8 mouse cellular contexts compared by ENCODE assay signal in the genomic region with DNA sequence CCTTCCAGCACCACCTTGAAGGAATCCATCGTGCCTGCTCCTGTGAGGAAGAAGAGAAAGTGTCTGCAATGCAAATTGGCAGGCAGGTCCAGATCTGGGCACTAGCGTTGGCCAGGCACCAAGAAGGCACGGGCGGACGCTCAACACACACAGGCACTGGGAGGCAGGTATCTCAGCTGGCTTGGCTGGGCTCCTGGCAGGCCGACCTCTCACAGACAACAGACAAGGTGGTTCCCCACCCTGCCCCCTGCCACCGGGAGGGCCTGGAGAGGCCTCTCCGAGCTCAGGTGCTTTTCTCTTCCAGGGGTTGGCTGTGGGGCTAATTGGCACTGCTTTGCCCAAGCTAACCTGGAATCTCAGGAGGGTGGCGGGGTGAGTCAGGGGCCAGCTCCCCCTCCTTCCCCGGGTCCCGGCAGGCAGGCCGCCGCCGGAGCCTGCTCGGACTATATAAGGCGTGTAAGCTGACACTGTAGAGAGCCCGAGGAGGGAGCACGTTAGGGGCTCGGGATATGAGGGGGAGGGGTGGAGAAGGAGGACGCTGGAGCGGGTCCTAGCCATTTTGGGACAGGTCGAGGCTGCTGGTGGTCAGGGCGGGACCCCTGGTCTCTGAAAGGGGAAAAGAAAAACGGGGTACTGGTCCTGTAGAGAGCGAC. TPM values are rescaled to one million over a fixed set of nuclear protein-coding genes. Genes with fewer than 3 reads are reported as not detected.
DNase-seq lines count a peak whose midpoint lies in the region; ATAC-seq and TF ChIP-seq lines count a peak whose summit lies in the region.

No protein-coding gene starts in this region.

- no peaks in the 10 kb centered on the region for H3K9me3 ChIP-seq in ES-Bruce4 (replicated peaks; ENCODE audit: control insufficient read depth, insufficient read depth, low read length, poor library complexity, severe bottlenecking)
- H3K9me3 ChIP-seq in embryonic facial prominence, embryonic 13.5 days = no peaks in the 10 kb centered on the region
- no peaks in the 10 kb centered on the region for H3K9me3 ChIP-seq in heart, embryonic 15.5 days (replicated peaks)
- H3K9me3 ChIP-seq in midbrain, embryonic 10.5 days (replicated peaks) = no peaks in the 10 kb centered on the region

- TF ChIP-seq POLR2A in ES-Bruce4 (IDR thresholded peaks at IDR 0.05; ENCODE audit: insufficient read depth, low read length) = no peak

- 1% methylated on average over 25 of the region's 25 CpGs for WGBS in embryonic facial prominence, embryonic 13.5 days
- WGBS in heart, embryonic 15.5 days = under 1% methylated on average over 25 of the region's 25 CpGs
- WGBS in midbrain, embryonic 10.5 days = 3% methylated on average over 25 of the region's 25 CpGs

- no peak for TF ChIP-seq CTCF in ES-Bruce4 (IDR thresholded peaks at IDR 0.05; ENCODE audit: low read depth, low read length)

- H3K4me2 ChIP-seq in embryonic facial prominence, embryonic 13.5 days = peak overlapping the region; percentile 92
- peak overlapping the region; percentile 90 for H3K4me2 ChIP-seq in heart, embryonic 15.5 days

- H3K36me3 ChIP-seq in ES-Bruce4 (ENCODE audit: control insufficient read depth, insufficient read depth, low read length, poor library complexity, severe bottlenecking) = no peaks in the 10 kb centered on the region
- H3K36me3 ChIP-seq in embryonic facial prominence, embryonic 13.5 days = peaks cover 23% of the 10 kb centered on the region
- peaks cover 20% of the 10 kb centered on the region for H3K36me3 ChIP-seq in heart, embryonic 15.5 days
- peaks cover 33% of the 10 kb centered on the region for H3K36me3 ChIP-seq in midbrain, embryonic 10.5 days

- H3K9ac ChIP-seq in ES-Bruce4 (ENCODE audit: low read depth, poor library complexity, severe bottlenecking) = peak overlapping the region; percentile 74
- peak overlapping the region; percentile 93 for H3K9ac ChIP-seq in embryonic facial prominence, embryonic 13.5 days
- peak overlapping the region; percentile 96 for H3K9ac ChIP-seq in heart, embryonic 15.5 days

- H3K27me3 ChIP-seq in ES-Bruce4 (ENCODE audit: control insufficient read depth, insufficient read depth, low read length, poor library complexity, severe bottlenecking) = no peaks in the 10 kb centered on the region
- H3K27me3 ChIP-seq in embryonic facial prominence, embryonic 13.5 days = no peaks in the 10 kb centered on the region
- peaks cover 22% of the 10 kb centered on the region for H3K27me3 ChIP-seq in heart, embryonic 15.5 days
- peaks cover 21% of the 10 kb centered on the region for H3K27me3 ChIP-seq in midbrain, embryonic 10.5 days (ENCODE audit: low read depth, poor library complexity, severe bottlenecking)

- peak overlapping the region; percentile 76 for H3K4me3 ChIP-seq in ES-Bruce4 (ENCODE audit: low read depth, low read length)
- peak overlapping the region; percentile 87 for H3K4me3 ChIP-seq in embryonic facial prominence, embryonic 13.5 days
- peak overlapping the region; percentile 88 for H3K4me3 ChIP-seq in heart, embryonic 15.5 days
- peak overlapping the region; percentile 84 for H3K4me3 ChIP-seq in midbrain, embryonic 10.5 days

- 0 out of 2 replicates have a peak, but pooled peaks have one; percentile 6 for TF ChIP-seq EP300 in ES-Bruce4 (IDR thresholded peaks at IDR 0.05; ENCODE audit: insufficient read depth, low read depth, low read length)

- peak; percentile 57 for ATAC-seq in embryonic facial prominence, embryonic 13.5 days (ENCODE audit: insufficient number of reproducible peaks, insufficient read depth, low FRiP score, low TSS enrichment, low read depth)
- ATAC-seq in heart, embryonic 15.5 days (replicated peaks; ENCODE audit: insufficient number of reproducible peaks, insufficient read depth, low FRiP score, low read depth) = peak; percentile 58
- no peak for ATAC-seq in megakaryocyte-erythroid progenitor cell, adult 5-6 weeks (replicated peaks; ENCODE audit: low FRiP score, low TSS enrichment, poor library complexity, severe bottlenecking)

- DNase-seq in adrenal gland, postnatal 10 days = peak; percentile 69
- peak; percentile 72 to 82 for DNase-seq in kidney, postnatal 25 days
- DNase-seq in midbrain, embryonic 10.5 days (ENCODE audit: low spot score) = peak; percentile 68
- DNase-seq in urinary bladder, postnatal 14 days (ENCODE audit: low spot score) = peak; percentile 67

- no peak overlapping the region for H3K27ac ChIP-seq in ES-Bruce4 (ENCODE audit: insufficient read depth, low read length)
- peak overlapping the region; percentile 89 for H3K27ac ChIP-seq in embryonic facial prominence, embryonic 13.5 days
- H3K27ac ChIP-seq in heart, embryonic 15.5 days = peak overlapping the region; percentile 97
- H3K27ac ChIP-seq in midbrain, embryonic 10.5 days (replicated peaks) = peak overlapping the region; percentile 95

- peaks cover 11% of the 10 kb centered on the region for H3K4me1 ChIP-seq in ES-Bruce4 (ENCODE audit: control insufficient read depth, insufficient read depth, low read length)
- H3K4me1 ChIP-seq in embryonic facial prominence, embryonic 13.5 days = peaks cover 35% of the 10 kb centered on the region
- peaks cover 53% of the 10 kb centered on the region for H3K4me1 ChIP-seq in heart, embryonic 15.5 days (replicated peaks)
- H3K4me1 ChIP-seq in midbrain, embryonic 10.5 days = peaks cover 48% of the 10 kb centered on the region

RNA-seq across cellular contexts. Expression of gene Pdlim7, which starts 1.0 kb away (rescaled TPM):
- 84.4 and 97.7 TPM in 2 replicates for polyA plus RNA-seq in ES-Bruce4 (2011; ENCODE audit: insufficient read depth, insufficient read length, low read depth, missing spikeins)
- 10 to 100 TPM; 31.6 to 39.4 TPM for total RNA-seq in adrenal gland, postnatal 10 days (2021)
- polyA plus RNA-seq in embryonic facial prominence, embryonic 13.5 days (2015; fragmentation: Nextera tagmentation; extraction: Ambion mirVana) = 105 and 119 TPM in 2 replicates
- polyA plus RNA-seq in heart, embryonic 15.5 days (2015; fragmentation: Nextera tagmentation; extraction: Ambion mirVana) = 221 and 251 TPM in 2 replicates
- polyA plus RNA-seq in midbrain, embryonic 10.5 days (2016; fragmentation: Nextera tagmentation; extraction: Ambion mirVana) = 191 and 195 TPM in 2 replicates
- 11.5 and 13.2 TPM in 2 replicates for total RNA-seq in megakaryocyte-erythroid progenitor cell, adult 5-6 weeks (2014; fragmentation: Nextera tagmentation)
- total RNA-seq in megakaryocyte-erythroid progenitor cell, adult 5-6 weeks (2017) = 3.0 and 4.3 TPM in 2 replicates

RNA-seq across cellular contexts. Expression of gene Dok3, which starts 16.6 kb away (rescaled TPM):
- 0.39 and 1.0 TPM in 2 replicates for polyA plus RNA-seq in ES-Bruce4 (2011; ENCODE audit: insufficient read depth, insufficient read length, low read depth, missing spikeins)
- total RNA-seq in adrenal gland, postnatal 10 days (2021) = 1 to 10 TPM; 5.0 to 5.1 TPM
- polyA plus RNA-seq in embryonic facial prominence, embryonic 13.5 days (2015; fragmentation: Nextera tagmentation; extraction: Ambion mirVana) = 2.3 and 2.8 TPM in 2 replicates
- 1.3 and 3.0 TPM in 2 replicates for polyA plus RNA-seq in heart, embryonic 15.5 days (2015; fragmentation: Nextera tagmentation; extraction: Ambion mirVana)
- 3.1 and 3.6 TPM in 2 replicates for polyA plus RNA-seq in midbrain, embryonic 10.5 days (2016; fragmentation: Nextera tagmentation; extraction: Ambion mirVana)
- total RNA-seq in megakaryocyte-erythroid progenitor cell, adult 5-6 weeks (2014; fragmentation: Nextera tagmentation) = 1.5 and 2.2 TPM in 2 replicates
- total RNA-seq in megakaryocyte-erythroid progenitor cell, adult 5-6 weeks (2017) = 1.8 and 2.9 TPM in 2 replicates

RNA-seq across cellular contexts. Expression of gene Ddx41, which starts 24.0 kb away (rescaled TPM):
- polyA plus RNA-seq in ES-Bruce4 (2011; ENCODE audit: insufficient read depth, insufficient read length, low read depth, missing spikeins) = 55.2 and 63.9 TPM in 2 replicates
- total RNA-seq in adrenal gland, postnatal 10 days (2021) = 10 to 100 TPM; 38.5 to 39.9 TPM
- polyA plus RNA-seq in embryonic facial prominence, embryonic 13.5 days (2015; fragmentation: Nextera tagmentation; extraction: Ambion mirVana) = 73.0 and 80.0 TPM in 2 replicates
- 23.6 and 34.7 TPM in 2 replicates for polyA plus RNA-seq in heart, embryonic 15.5 days (2015; fragmentation: Nextera tagmentation; extraction: Ambion mirVana)
- 86.3 and 92.0 TPM in 2 replicates for polyA plus RNA-seq in midbrain, embryonic 10.5 days (2016; fragmentation: Nextera tagmentation; extraction: Ambion mirVana)
- total RNA-seq in megakaryocyte-erythroid progenitor cell, adult 5-6 weeks (2014; fragmentation: Nextera tagmentation) = 55.0 and 56.4 TPM in 2 replicates
- total RNA-seq in megakaryocyte-erythroid progenitor cell, adult 5-6 weeks (2017) = 58.9 and 64.3 TPM in 2 replicates

RNA-seq across cellular contexts. Expression of gene Dbn1, which starts 24.6 kb away (rescaled TPM):
- polyA plus RNA-seq in ES-Bruce4 (2011; ENCODE audit: insufficient read depth, insufficient read length, low read depth, missing spikeins) = 43.6 and 44.3 TPM in 2 replicates
- total RNA-seq in adrenal gland, postnatal 10 days (2021) = 10 to 100 TPM; 32.1 to 41.6 TPM
- polyA plus RNA-seq in embryonic facial prominence, embryonic 13.5 days (2015; fragmentation: Nextera tagmentation; extraction: Ambion mirVana) = 275 and 276 TPM in 2 replicates
- 60.1 and 77.2 TPM in 2 replicates for polyA plus RNA-seq in heart, embryonic 15.5 days (2015; fragmentation: Nextera tagmentation; extraction: Ambion mirVana)
- 381 and 466 TPM in 2 replicates for polyA plus RNA-seq in midbrain, embryonic 10.5 days (2016; fragmentation: Nextera tagmentation; extraction: Ambion mirVana)
- total RNA-seq in megakaryocyte-erythroid progenitor cell, adult 5-6 weeks (2014; fragmentation: Nextera tagmentation) = 0.84 TPM in 1 of 2 replicates, not detected in the other
- 2.4 TPM in 1 of 2 replicates, not detected in the other for total RNA-seq in megakaryocyte-erythroid progenitor cell, adult 5-6 weeks (2017)

RNA-seq across cellular contexts. Expression of gene Prr7, which starts 48.4 kb away (rescaled TPM):
- 3.1 and 3.4 TPM in 2 replicates for polyA plus RNA-seq in ES-Bruce4 (2011; ENCODE audit: insufficient read depth, insufficient read length, low read depth, missing spikeins)
- total RNA-seq in adrenal gland, postnatal 10 days (2021) = 1 to 10 TPM; 3.7 to 4.2 TPM
- 0.96 and 1.2 TPM in 2 replicates for polyA plus RNA-seq in embryonic facial prominence, embryonic 13.5 days (2015; fragmentation: Nextera tagmentation; extraction: Ambion mirVana)
- polyA plus RNA-seq in heart, embryonic 15.5 days (2015; fragmentation: Nextera tagmentation; extraction: Ambion mirVana) = 0.18 and 0.30 TPM in 2 replicates
- polyA plus RNA-seq in midbrain, embryonic 10.5 days (2016; fragmentation: Nextera tagmentation; extraction: Ambion mirVana) = 0.69 and 0.87 TPM in 2 replicates
- not detected in 2 replicates for total RNA-seq in megakaryocyte-erythroid progenitor cell, adult 5-6 weeks (2014; fragmentation: Nextera tagmentation)
- total RNA-seq in megakaryocyte-erythroid progenitor cell, adult 5-6 weeks (2017) = not detected in 2 replicates
